Mouse (Mus musculus) left cerebral cortex, adult 6 months (tissue): ENCODE results near the gene Plxnc1. TPM values are rescaled to one million over a fixed set of nuclear protein-coding genes. Genes with fewer than 3 reads are reported as not detected.

ENCODE experiments used
- long read RNA-seq, 2 experiments: library from polyadenylated mRNA; unstranded; transcript quantifications; one replicate each; pipeline ENCODE4 v2.0.0; 2019 to 2020
- polyA plus RNA-seq: library from polyadenylated mRNA; unstranded; fragments of <200 nt; fragmentation: Nextera tagmentation; gene quantifications from 2 replicates; pipeline ENCODE4 v1.2.3, GENCODE M21; 2021

The Plxnc1 gene
- 7.1 and 8.5 TPM in 2 replicates for polyA plus RNA-seq
- long read RNA-seq, experiment 1, full-length matches to known transcripts, result 1 of 31 reads
- long read RNA-seq, experiment 1, partial matches to known transcripts, result 11 of 31 reads
- long read RNA-seq, experiment 1, other reads (novel, unspliced or antisense), result 19 of 31 reads
- long read RNA-seq, experiment 2, partial matches to known transcripts, result 8 of 22 reads
- long read RNA-seq, experiment 2, other reads (novel, unspliced or antisense), result 14 of 22 reads

GRCm38 (mm10) chr10:94944691-94945205 lies at the start of gene Plxnc1:
Plxnc1 (minus strand) TSS chr10:94944835.

